Mouse (Mus musculus) megakaryocyte, embryonic 14.5 days (primary cell): ENCODE results near the gene Zfp523.

Experiments
- FLI1 ChIP-seq: IDR thresholded peaks from 2 replicates; pipeline ENCODE4 v1.6.1; 2012; ENCODE audit warnings: low read length, inconsistent platforms, mixed read lengths
- GATA1 ChIP-seq: IDR thresholded peaks from 3 replicates; pipeline ENCODE4 v1.6.1; 2012; ENCODE audit warnings: mixed read lengths, low read length, inconsistent platforms, borderline replicate concordance

DNA sequence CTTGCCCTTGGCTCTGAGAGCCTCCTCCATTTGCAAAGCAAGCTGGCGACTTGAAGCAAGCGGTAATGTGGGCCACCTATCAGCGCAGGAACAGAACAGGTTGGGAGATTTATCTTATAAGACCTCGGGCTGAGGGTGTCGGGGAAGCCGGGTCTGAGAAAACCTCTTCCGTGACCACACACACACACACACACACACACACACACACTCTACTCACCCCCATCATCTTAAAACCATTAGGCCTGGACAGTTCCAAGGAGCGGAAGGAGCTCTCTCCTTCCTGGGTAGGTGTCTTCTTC, 31.3 kb downstream of the Zfp523 start:
- TF ChIP-seq GATA1 (no peak), FLI1 (no peak)
